Mouse (Mus musculus) small intestine, adult 2 months (tissue): ENCODE measurements around the gene Zfhx2. TPM values are rescaled to one million over a fixed set of nuclear protein-coding genes. Genes with fewer than 3 reads are reported as not detected.

Experiments
- H3K27ac ChIP-seq: fragments of 200-500 bp; 2 replicates; pipeline ENCODE4 v1.5.1; 2012; ENCODE audit warnings: low read depth, low read length, control low read depth, inconsistent platforms; ENCODE audit not compliant: insufficient read depth
- H3K27me3 ChIP-seq: fragments of 200-500 bp; 2 replicates; pipeline ENCODE4 v1.6.1; 2012; ENCODE audit warnings: mild to moderate bottlenecking, moderate library complexity, low read length, inconsistent platforms; ENCODE audit not compliant: control insufficient read depth, insufficient read depth
- H3K36me3 ChIP-seq: fragments of 200-500 bp; 2 replicates; pipeline ENCODE4 v1.6.1; 2012; ENCODE audit warnings: mild to moderate bottlenecking, low read length, control low read depth, inconsistent platforms; ENCODE audit not compliant: control insufficient read depth, insufficient read depth
- H3K4me1 ChIP-seq: fragments of 200-500 bp; 2 replicates; pipeline ENCODE4 v1.6.1; 2012; ENCODE audit warnings: low read length, inconsistent platforms, mixed read lengths; ENCODE audit not compliant: control insufficient read depth, insufficient read depth, insufficient read length
- H3K4me3 ChIP-seq: fragments of 200-500 bp; 2 replicates; pipeline ENCODE4 v1.5.1; 2012; ENCODE audit warnings: low read depth, mild to moderate bottlenecking, control low read depth, inconsistent platforms, low read length, moderate library complexity
- CTCF ChIP-seq: fragments of 200-500 bp; IDR thresholded peaks from 2 replicates; pipeline ENCODE4 v1.5.1; 2012; ENCODE audit warnings: low read depth, mild to moderate bottlenecking, control low read depth, inconsistent platforms, low read length, moderate library complexity, mixed read lengths; ENCODE audit not compliant: insufficient replicate concordance, insufficient read length; ENCODE audit errors: extremely low read depth
- POLR2A ChIP-seq: fragments of 200-500 bp; IDR thresholded peaks from 2 replicates; pipeline ENCODE4 v1.6.1; 2012; ENCODE audit warnings: low read depth, mild to moderate bottlenecking, control low read depth, inconsistent platforms, low read length, moderate library complexity
- WGBS: fragments of 180-500 bp; shearing (Covaris S2); methylation state at CpG from one replicate; pipeline ENCODE4 v1.1.7; 2018; 5-methylcytosine and 5-hydroxymethylcytosine counted together
- polyA plus RNA-seq: library from polyadenylated mRNA; depleted of rRNA; stranded (reverse); fragments of >200 nt; gene quantifications from 2 replicates; pipeline ENCODE4 v1.2.3, GENCODE M21; 2012

Zfhx2 gene
- polyA plus RNA-seq, 1 experiment: 4.2 TPM

- WGBS: 83% methylated on average over 13 of the region's 13 CpGs
- H3K36me3 ChIP-seq: no peaks in the 10 kb centered on the region
- no peak overlapping the region for H3K4me3 ChIP-seq
- H3K27ac ChIP-seq: no peak overlapping the region
- H3K27me3 ChIP-seq: no peaks in the 10 kb centered on the region
- H3K4me1 ChIP-seq: peaks cover 6% of the 10 kb centered on the region
- TF ChIP-seq CTCF (no peak), POLR2A (no peak)
Observed at GRCm38 (mm10) chr14:55089199-55089947, 2.8 kb downstream of the Zfhx2 start.

GRCm38 (mm10) chr14:55086009-55086514 lies 6.1 kb downstream of the Zfhx2 start:
- no peaks in the 10 kb centered on the region for H3K27me3 ChIP-seq
- peaks cover under 1% of the 10 kb centered on the region; the same call in 1 of the 2 replicates for H3K4me1 ChIP-seq
- 80% methylated on average over 6 of the region's 6 CpGs for WGBS
- H3K27ac ChIP-seq: no peak overlapping the region
- TF ChIP-seq CTCF: no peak
- no peak for TF ChIP-seq POLR2A
- no peak overlapping the region for H3K4me3 ChIP-seq
- no peaks in the 10 kb centered on the region for H3K36me3 ChIP-seq

GRCm38 (mm10) chr14:55085324-55086008 lies 6.7 kb downstream of the Zfhx2 start:
- Histone ChIP-seq H3K36me3 (no peaks in the 10 kb centered on the region), H3K4me3 (no peak overlapping the region), H3K4me1 (no peaks in the 10 kb centered on the region), H3K27me3 (no peaks in the 10 kb centered on the region), H3K27ac (no peak overlapping the region)
- TF ChIP-seq POLR2A (no peak), CTCF (no peak)
- WGBS: 86% methylated on average over 9 of the region's 9 CpGs

GRCm38 (mm10) chr14:55083481-55083880 lies 8.6 kb downstream of the Zfhx2 start:
- Histone ChIP-seq H3K27ac (no peak overlapping the region), H3K27me3 (no peaks in the 10 kb centered on the region), H3K4me1 (peaks cover 3% of the 10 kb centered on the region; the same call in 1 of the 2 replicates), H3K4me3 (no peak overlapping the region), H3K36me3 (no peaks in the 10 kb centered on the region)
- TF ChIP-seq CTCF (no peak), POLR2A (no peak)
- 46% methylated on average over 6 of the region's 6 CpGs for WGBS

GRCm38 (mm10) chr14:55081105-55081504 lies 11.0 kb downstream of the Zfhx2 start:
- TF ChIP-seq POLR2A (no peak), CTCF (no peak)
- WGBS: 59% methylated on average over 5 of the region's 5 CpGs
- no peaks in the 10 kb centered on the region for H3K27me3 ChIP-seq

GRCm38 (mm10) chr14:55079214-55079970 lies 12.7 kb downstream of the Zfhx2 start:
- Histone ChIP-seq H3K27ac (no peak overlapping the region), H3K36me3 (no peaks in the 10 kb centered on the region), H3K27me3 (no peaks in the 10 kb centered on the region), H3K4me1 (peaks cover 3% of the 10 kb centered on the region; the same call in 1 of the 2 replicates), H3K4me3 (no peak overlapping the region)
- no peak for TF ChIP-seq POLR2A
- TF ChIP-seq CTCF: peak; percentile 92
- 20% methylated on average over 8 of the region's 8 CpGs for WGBS

More at GRCm38 (mm10) chr14:55081105-55081504, 11.0 kb downstream of the Zfhx2 start:
- no peak overlapping the region for H3K4me3 ChIP-seq
- H3K27ac ChIP-seq: no peak overlapping the region
- no peaks in the 10 kb centered on the region for H3K36me3 ChIP-seq
- H3K4me1 ChIP-seq: peaks cover 3% of the 10 kb centered on the region; the same call in 1 of the 2 replicates

- H3K4me3 ChIP-seq: no peak overlapping the region
Observed at GRCm38 (mm10) chr14:55078366-55078989, 13.6 kb downstream of the Zfhx2 start.

More at GRCm38 (mm10) chr14:55078366-55078989, 13.6 kb downstream of the Zfhx2 start:
- H3K4me1 ChIP-seq: peaks cover 3% of the 10 kb centered on the region; the same call in 1 of the 2 replicates
- TF ChIP-seq POLR2A (no peak), CTCF (no peak)
- no peak overlapping the region for H3K27ac ChIP-seq
- no peaks in the 10 kb centered on the region for H3K36me3 ChIP-seq
- 59% methylated on average over 23 of the region's 23 CpGs for WGBS
- H3K27me3 ChIP-seq: no peaks in the 10 kb centered on the region
